Mouse (Mus musculus): Measurements from ENCODE around the gene Ppp2r1b. TPM values are rescaled to one million over a fixed set of nuclear protein-coding genes. Genes with fewer than 3 reads are reported as not detected.
A peak's percentile ranks its signal among the peaks of the same experiment; 100 is the strongest.

Ppp2r1b gene
- polyA plus RNA-seq, 1 experiment: 14.0 TPM

GRCm38 (mm10) chr9:50835068-50835705 lies 9.9 kb upstream of the Ppp2r1b start:
- no peak for DNase-seq (ENCODE audit: extremely low spot score in 1 of 2, low spot score in 1 of 2)

GRCm38 (mm10) chr9:50836097-50836496 lies 9.0 kb upstream of the Ppp2r1b start:
- no peak for DNase-seq (ENCODE audit: extremely low spot score in 1 of 2, low spot score in 1 of 2)

DNA sequence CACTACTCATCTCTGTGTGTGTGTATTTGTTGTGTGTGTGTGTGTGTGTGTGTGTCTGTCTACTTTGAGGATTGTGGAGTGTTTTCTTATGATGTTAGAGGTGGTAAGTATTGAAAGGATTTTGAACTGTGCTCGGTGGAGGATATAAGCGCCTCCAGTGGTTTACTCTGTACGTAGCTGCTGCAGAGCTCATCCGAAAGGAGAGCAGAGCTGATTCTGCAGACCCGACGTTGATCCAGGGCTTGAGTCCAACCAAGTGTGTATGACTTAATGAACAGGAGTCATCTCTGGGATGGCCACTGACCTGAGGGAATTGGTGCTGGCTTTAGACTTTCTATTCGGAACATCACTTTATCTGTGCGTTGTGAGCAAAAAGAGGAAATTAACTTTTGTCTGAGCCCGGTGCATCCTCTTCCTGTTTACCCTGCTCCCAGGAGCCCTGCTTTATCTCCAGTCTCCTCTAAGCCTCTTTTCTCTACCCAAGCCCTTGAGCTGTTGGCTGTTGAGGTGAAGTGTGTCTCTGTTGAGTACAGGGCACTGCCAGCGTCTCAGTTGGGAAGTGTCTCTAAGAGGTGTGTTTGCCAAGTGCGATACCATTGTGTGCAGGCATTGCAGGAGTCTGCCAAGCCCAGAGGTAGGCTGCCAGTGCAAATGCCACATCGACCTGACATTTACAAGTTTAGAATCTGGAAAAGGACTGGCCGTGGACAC lies 3.9 kb upstream of the Ppp2r1b start:
- no peak for DNase-seq (ENCODE audit: extremely low spot score in 1 of 2, low spot score in 1 of 2)

GRCm38 (mm10) chr9:50845547-50845946 lies 446 bp downstream of the Ppp2r1b start:
- DNase-seq (ENCODE audit: extremely low spot score in 1 of 2, low spot score in 1 of 2): no peak

- no peak for DNase-seq (ENCODE audit: extremely low spot score in 1 of 2, low spot score in 1 of 2)
Observed at GRCm38 (mm10) chr9:50847133-50847532, 2.0 kb downstream of the Ppp2r1b start.

DNA sequence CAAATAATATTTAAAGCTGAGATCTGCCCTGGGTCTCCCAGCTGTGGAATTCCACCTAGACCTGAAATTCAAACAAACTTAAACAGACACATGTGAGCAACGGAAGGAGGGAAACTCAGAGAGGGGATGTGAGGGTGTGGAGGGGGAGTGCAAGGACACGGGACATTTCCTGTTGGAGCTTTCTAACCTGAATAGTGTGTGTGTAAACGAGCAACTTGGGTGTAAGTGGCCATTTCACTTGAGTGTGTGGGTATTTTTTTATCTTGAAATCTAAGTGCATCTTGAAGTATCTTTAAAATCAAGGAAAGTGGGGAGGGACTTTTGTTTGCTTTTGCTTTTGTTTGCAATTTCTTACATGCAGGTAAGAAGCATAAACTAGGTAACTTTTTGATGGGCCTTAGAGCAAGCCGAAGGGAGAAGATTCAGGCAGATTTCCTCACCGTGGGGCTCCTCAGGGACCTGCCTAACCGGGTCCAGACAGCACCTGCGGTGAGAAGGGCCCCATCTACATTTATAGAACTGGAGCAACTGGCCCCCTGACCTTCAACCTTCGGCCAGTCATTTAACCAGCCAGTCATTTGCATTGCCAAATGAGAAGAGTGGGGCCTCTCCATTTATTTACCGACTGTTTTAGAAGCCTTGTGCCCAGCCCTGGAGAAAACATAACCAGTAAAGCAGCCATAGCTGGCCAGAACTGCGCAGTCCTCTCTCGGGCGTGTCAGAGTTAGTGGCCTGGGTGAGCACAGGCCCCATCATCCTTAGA lies 2.7 kb downstream of the Ppp2r1b start:
- no peak for DNase-seq (ENCODE audit: extremely low spot score in 1 of 2, low spot score in 1 of 2)

DNA sequence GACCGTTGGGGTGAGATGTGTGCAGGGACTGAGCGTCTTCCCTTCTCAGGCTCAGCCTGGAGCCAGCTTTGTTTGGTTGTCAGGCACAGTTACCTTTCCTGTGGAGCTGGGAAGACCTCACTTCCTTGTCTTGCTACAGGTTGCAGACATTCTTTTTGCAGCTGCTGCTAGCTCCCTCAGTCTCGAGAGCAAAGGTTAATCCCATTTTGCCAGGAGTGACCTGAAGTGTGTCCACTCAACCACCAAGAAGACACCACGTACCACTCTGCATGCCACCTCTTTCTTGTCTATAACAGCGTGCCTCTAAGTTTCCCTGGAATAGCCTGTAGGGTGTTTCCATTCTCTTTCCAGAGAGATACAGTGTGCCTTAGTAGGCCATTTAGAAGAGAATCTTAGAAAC lies 3.7 kb downstream of the Ppp2r1b start:
- no peak for DNase-seq (ENCODE audit: extremely low spot score in 1 of 2, low spot score in 1 of 2)

- peak; percentile 88 to 99 for DNase-seq (ENCODE audit: extremely low spot score in 1 of 2, low spot score in 1 of 2)
Observed at GRCm38 (mm10) chr9:50849249-50849648, 4.1 kb downstream of the Ppp2r1b start.

- no peak for DNase-seq (ENCODE audit: extremely low spot score in 1 of 2, low spot score in 1 of 2)
Observed at GRCm38 (mm10) chr9:50849755-50850154, 4.7 kb downstream of the Ppp2r1b start.

- no peak for DNase-seq (ENCODE audit: extremely low spot score in 1 of 2, low spot score in 1 of 2)
Observed at GRCm38 (mm10) chr9:50850271-50850670, 5.2 kb downstream of the Ppp2r1b start.

DNA sequence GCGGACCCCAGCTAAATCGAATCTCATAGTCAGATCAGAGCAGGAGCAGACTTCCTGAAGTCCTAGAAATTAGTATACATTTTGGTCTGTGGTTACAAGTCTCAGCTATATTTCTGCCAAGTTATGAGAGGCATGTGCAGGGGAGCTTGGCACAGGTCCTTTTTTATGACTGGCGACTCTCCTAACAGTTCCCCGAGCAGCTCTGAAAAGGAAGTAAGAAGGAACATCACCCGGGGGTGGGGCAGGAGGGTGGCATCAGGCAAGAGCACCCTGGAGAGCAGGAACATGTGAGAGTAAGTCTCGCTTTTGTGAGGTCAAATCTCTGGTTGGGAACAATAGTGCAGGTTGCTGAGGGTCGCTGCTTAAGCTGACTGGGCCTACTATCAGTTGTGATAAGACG lies 5.6 kb downstream of the Ppp2r1b start:
- DNase-seq (ENCODE audit: extremely low spot score in 1 of 2, low spot score in 1 of 2): peak in 1 of 2 experiments; percentile 67

GRCm38 (mm10) chr9:50852634-50853349 lies 7.7 kb downstream of the Ppp2r1b start:
- no peak for DNase-seq (ENCODE audit: extremely low spot score in 1 of 2, low spot score in 1 of 2)

GRCm38 (mm10) chr9:50854376-50854775 lies 9.3 kb downstream of the Ppp2r1b start:
- no peak for DNase-seq (ENCODE audit: extremely low spot score in 1 of 2, low spot score in 1 of 2)

DNA sequence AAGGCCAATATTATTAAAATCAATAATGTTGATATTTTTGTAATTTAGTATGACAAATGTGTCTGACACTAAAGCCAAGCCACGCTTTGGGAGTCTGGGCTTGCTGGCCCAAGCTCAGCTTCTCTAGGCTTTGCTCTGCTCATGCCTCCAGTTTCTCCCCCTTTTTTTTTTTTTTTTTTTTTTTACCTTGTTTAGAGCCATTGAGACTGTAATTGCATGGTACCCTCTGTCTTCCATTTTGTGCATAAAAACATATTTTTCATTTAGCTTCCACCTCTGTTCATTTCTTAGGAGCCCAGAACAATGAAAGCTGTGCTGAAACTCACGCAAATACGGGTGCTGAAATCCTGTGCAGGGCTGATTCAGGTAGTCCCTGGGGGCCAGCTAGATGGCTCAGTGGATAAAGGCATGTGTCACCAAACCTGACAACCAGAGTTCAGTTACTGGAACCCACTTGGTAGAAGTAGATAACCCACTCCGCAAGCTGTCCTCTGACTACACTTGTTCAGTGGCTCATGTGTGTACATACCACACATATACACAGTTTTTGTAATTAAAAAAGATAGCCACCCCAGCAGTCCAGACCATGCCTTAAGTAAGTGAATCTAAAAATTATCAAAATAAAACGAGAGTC lies 10.1 kb downstream of the Ppp2r1b start:
- DNase-seq (ENCODE audit: extremely low spot score in 1 of 2, low spot score in 1 of 2): no peak

DNA sequence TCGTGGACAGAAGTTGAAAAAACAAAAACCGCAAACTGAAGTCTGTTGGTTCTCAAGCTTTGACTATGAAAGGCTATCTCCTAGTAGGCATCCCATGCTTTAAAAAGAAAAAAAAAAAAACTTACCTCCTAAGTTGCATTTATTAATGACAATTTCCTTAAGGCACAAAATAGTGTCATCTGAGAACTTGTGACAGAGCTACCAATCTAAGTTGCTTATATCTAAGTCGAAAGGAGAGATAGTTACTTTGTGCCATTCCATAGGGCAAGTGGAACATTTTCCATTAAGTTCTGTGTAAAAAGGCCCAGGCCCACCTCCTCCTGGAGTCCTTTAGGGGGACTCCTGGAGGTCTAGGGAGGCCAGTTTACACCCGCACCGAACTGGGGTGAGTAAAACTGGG lies 10.7 kb downstream of the Ppp2r1b start:
- no peak for DNase-seq (ENCODE audit: extremely low spot score in 1 of 2, low spot score in 1 of 2)

DNA sequence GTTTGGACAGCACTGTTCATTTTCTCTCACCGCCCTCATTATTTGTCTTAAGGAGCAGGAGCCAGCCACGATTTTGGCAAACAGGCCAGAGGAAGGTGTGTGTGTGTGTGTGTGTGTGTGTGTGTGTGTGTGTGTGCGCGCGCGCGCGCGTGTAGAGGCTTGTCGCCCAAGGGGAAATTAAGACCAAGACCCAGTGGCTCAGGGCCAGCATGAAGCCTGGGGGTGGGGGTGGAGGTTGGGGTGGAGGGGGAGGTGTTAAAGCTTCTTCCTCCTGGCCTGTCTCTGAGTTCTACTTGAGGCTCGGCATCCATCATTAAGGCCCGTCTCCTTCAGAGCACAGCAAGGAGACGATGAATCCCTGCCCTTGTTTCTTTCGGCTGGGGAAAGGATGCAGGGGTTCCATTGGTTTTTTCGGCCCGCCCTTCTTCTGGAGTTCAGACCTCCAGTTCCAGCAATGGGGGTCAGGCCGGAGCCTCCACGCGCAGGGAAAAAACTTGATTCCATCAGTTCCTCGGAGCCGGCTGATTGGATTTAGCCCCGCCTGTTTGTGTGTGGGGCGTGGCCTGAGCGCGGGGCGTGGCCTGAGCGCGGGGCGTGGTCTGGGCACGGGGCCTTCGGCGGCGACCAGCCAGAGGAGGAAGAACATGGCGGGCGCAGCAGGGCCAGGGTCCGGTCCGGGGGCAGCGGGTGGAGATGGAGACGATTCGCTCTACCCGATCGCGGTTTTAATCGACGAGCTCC lies 11.4 kb downstream of the Ppp2r1b start:
- peak; percentile 72 to 94 for DNase-seq (ENCODE audit: extremely low spot score in 1 of 2, low spot score in 1 of 2)

DNA sequence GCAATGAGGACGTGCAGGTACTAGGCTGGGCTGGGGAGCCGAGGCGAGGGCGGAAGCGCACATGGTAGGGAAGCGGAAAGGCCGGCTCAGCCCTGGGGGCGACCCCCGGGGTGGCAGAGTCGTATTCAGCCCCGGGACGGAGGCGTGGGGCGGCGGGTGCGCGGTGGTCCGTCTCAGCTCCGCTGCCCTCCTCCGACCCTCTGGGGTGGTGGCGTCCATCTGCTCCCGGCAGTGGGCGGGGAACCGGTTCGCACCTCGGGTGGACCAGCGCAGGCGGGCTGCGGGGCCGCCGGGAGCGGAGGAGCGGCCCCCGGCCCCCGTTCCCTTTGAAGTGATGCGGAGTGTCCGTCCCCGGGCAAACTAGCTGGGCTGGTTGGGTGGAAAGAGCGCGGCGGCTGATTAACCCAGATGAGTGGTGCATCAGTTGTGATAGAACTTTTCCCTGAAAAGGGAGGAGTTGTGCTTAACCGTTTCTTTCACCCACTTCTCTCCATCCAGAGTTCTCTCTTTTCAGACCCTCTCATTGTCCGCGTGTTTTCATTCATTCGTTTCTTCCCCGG lies 12.1 kb downstream of the Ppp2r1b start:
- peak in 1 of 2 experiments; percentile 42 for DNase-seq (ENCODE audit: extremely low spot score in 1 of 2, low spot score in 1 of 2)

- no peak for DNase-seq (ENCODE audit: extremely low spot score in 1 of 2, low spot score in 1 of 2)
Observed at GRCm38 (mm10) chr9:50858681-50859080, 13.6 kb downstream of the Ppp2r1b start.

- peak in 1 of 2 experiments; percentile 60 for DNase-seq (ENCODE audit: extremely low spot score in 1 of 2, low spot score in 1 of 2)
Observed at GRCm38 (mm10) chr9:50861119-50861839, 16.2 kb downstream of the Ppp2r1b start.

Measured in frontal cortex, adult 2 months (tissue).